Mouse (Mus musculus) heart, postnatal 10 days (tissue): Measurements from ENCODE around the gene Kif21a. TPM values are rescaled to one million over a fixed set of nuclear protein-coding genes. Genes with fewer than 3 reads are reported as not detected.

Experiments used
- DNase-seq, 2 experiments: peaks; one replicate each; pipeline ENCODE4 v3.0.0; 2021
- intact Hi-C: fragments of 180-260 bp; cut with DNase I; formaldehyde crosslinking; loops from one replicate; pipeline ENCODE4 v1.15.1; 2025
- total RNA-seq, 2 experiments: library from RNA; stranded (reverse); gene quantifications; 2 replicates each; pipeline ENCODE4 v1.2.3; 2021

Gene Kif21a
- total RNA-seq, 2 experiments from 2014 or later = 7.6 to 8.0 TPM

DNA sequence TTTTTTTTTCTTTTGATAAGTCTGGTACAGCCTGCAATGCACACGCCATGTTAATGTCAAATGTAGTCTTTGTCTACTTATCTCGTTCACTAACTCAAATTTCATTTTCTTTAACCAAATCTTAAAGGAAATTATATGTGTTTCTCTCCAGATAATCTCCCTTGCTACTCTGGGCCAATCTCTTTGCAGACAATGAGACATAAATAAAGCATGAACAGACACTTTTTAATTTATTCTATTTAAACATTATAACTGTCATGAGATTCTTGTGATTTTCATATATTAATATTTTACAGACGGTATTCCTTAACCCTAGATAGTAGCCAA is 30.9 kb downstream of the Kif21a start:
- intact Hi-C loops = no loop called here
- no peak for DNase-seq

DNA sequence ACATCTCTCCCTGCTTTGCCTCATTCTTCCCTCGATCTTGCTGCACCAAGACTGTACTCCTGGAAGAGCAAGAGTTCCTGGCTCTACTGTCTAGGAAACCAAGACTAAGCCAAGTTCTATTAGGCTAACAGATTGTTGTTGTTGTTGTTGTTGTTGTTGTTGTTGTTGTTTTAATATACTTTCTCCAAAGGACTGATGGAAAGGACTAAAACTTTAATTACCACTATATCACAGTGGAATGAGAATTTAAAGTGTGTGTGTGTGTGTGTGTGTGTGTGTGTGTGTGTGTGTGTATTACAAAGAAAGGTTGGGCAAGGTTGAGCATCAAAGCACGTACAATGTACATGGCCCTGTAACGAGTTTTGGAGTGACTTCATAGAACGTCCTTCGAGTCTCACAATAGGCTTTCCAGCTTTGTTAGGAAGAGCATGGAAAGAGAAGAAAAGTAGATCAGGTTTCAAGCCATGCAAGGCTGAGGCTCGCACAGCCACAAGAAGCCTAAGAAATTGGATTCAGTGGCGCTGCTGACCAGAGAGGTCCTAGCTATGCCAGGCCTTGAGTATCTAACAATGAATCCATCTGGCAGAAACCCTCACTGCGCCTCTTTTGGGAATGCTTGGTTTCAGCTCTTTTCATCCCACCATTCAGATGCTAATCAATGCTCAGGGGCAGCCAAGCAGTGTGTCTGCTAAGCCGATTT is 31.4 kb downstream of the Kif21a start:
- intact Hi-C loops = no loop called here

DNA sequence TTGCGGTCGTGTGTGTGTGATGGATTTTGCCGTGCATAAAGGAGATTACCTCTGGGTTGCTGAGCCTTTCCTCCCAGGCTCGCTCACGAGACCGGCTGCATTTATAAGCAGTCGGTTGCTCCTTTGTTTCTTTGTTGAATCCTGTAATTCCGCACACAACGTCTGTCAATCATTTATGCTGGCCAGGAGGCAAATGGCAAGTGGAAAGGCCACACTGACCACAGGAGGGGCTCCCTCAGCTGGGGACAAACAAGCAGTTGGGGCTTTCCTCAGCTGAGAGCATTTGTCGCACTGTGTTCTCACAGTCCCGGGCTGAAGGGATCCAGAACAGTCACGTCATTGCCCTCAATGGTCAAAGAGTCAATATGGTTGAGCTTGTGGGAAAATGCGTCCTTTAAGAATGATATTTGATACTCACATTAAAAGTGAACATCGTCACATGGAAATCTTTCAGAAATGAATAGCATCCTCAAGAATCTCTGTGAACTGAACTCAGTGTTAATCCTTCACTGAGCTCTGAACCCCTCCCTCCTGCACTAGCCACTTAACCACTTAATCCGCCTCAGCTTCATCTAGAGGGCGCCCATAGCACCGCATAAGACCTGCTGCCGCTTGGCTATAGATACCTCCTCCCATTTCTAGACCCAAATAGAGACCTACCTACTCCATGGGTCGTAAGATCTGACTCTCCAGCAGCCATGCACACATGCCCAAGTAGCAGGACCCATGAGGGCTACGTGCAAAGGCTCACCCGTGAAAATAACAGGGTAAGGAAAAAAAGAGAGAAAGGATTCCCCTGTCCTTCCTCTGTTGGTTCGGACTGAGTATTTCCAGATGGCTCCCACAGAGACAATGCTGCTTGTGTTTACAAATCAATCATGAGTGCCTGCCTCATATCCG is 32.2 kb downstream of the Kif21a start:
- DNase-seq = no peak
- intact Hi-C loops = no loop called here

More for the DNA sequence above, 31.4 kb downstream of the Kif21a start:
- DNase-seq = no peak

DNA sequence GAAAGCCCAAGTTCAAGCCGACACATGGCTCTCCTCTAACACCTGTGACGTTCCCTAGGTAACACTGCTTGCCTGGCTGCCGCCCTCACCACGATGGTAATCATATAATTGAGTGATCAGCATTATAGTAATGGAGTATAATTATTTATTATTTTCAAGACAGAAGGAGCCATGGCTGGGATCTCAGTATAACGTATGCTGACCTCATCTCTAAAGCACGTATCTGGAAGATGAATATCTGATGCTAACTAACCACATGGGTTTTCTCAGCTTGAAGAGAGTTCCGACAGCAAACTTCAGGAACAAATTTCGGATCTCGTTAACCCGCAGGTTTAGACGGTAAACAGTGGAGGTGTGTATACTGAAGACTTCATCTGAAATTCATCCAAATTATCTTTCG is 33.4 kb downstream of the Kif21a start:
- no peak for DNase-seq
- intact Hi-C loops = no loop called here

DNA sequence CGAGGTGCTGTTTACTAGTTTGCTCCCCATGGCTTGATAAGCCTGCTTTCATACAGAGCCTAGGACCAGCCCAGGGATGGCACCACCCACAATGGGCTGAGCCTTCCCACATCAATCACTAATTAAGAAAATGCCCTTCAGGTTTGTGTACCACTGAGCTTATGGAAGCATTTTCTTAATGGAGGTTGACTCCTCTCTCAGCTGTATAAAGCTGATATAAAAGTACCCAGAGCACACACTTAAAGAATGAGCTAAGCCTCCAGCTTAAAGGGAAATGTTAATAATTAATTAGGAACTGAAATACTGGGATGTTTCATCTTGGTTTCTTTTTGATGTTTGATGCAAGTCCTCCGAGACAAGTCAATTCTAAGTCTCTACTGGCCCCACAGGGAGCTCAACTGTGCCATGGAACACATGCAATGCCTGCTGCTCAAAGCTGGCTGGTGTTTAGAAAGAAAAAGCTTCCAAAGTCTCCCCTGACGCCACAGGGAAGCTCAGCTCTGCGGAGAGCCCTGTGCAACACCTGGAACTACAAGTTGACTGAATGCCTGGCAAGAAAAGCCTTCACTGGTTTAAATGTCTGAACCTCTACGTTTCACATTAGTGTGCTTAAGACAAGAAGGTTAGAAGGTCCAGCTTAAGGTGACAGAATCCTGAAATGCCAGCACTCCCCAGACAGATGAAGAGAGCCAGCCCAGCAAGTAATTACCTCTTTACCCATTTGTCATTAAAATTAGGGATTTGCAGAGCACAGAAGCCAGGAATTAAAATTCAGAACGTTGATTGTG is 36.8 kb downstream of the Kif21a start:
- intact Hi-C loops = no loop called here
- DNase-seq = no peak

DNA sequence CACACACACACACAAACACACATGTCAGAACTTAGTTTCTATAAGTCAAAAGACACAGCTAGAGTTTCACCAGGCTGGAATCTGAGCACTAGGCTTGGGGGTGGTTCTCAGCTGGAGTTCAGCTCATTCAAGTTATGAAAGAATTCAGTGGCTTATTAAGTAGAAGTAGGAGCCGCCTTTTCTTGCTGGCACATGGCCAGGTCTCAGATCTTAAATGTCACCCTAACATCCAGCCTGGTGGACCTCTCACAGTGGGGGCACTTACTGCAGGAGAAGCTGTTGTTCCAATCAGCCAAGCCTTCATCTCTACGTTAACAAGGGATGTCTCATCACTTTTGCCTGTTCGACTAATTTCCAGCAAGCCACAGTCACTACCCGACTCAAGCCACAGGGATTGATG is 39.5 kb downstream of the Kif21a start:
- DNase-seq = no peak
- intact Hi-C loops = no loop called here

DNA sequence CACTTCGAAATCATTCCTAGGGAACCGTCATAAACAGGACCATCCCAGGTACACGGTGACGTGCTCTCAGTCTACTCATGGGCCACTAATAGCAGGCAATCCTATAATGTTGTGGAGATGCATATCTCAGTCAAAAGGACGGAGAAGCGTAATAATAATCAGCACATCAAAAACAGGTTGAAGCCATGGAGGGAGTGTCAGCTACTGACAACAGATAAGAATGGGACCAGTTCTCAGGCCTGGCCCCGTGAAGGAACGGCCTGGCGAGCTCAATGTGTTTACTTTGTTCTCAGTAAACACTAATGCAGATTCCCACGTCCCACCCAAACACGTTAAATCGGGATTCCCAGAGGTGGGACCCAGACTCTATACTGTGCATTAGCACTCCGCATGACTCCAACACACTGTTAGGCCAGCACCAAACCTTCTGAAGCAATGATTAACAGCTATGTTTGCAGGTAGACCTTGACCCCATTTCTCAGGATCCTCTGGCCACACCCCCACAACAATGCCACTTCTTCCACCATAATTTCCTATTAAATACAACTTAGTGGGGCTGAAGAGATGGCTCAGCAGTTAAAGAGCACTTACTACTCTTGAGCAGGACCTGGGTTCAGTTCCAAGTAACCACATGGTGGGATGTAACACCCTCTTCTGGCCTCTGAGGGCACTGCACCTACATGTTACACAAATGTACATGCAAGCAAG is 42.5 kb downstream of the Kif21a start:
- no peak for DNase-seq
- intact Hi-C loops = no loop called here

DNA sequence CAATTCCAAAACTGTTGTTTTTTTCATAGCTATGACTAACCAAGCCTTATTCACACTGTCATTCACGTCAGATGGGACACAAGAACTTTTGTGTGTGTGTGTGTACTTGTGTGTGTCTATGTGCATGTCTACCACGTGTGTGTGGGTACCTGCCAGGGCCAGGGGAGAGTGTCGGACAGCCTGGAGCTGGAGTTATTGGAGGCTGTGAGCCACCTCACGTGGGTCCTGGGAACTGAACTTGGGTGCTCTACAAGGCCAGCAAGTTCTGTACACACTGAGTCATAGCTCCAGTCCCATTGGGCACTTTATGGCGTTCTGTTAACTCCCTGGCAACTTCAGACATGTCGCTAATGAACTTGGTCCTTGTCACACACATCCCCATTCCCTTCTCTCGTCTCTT is 45.0 kb downstream of the Kif21a start:
- intact Hi-C loops = no loop called here
- DNase-seq = no peak

DNA sequence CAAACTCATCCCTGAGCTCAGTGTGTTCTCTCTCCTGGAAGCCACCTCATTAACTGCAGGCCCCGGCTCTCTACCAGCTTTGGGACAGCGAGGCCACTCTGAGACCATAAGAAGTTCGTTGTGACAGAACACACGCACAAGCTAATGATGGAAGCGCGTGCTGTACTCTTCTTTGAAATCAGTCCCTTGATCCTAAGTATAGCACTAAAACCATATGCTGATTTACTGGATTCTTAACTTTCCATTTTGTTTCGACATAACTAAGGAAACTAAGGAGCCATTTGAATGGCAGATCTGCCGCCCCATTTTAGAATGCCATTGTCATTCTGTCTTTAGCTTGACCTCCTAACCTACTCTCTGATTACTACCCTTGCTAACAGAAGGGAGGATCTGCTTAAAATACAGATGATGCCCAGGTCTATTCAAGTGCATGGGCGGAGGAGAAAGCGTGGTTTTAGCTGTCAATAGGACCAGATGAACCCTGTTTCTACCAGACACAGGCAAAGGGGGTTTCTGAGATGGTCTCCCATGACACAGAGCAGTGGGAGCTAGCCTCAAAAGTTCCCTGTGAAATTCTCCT is 48.6 kb downstream of the Kif21a start:
- intact Hi-C loops = no loop called here
- DNase-seq = no peak

DNA sequence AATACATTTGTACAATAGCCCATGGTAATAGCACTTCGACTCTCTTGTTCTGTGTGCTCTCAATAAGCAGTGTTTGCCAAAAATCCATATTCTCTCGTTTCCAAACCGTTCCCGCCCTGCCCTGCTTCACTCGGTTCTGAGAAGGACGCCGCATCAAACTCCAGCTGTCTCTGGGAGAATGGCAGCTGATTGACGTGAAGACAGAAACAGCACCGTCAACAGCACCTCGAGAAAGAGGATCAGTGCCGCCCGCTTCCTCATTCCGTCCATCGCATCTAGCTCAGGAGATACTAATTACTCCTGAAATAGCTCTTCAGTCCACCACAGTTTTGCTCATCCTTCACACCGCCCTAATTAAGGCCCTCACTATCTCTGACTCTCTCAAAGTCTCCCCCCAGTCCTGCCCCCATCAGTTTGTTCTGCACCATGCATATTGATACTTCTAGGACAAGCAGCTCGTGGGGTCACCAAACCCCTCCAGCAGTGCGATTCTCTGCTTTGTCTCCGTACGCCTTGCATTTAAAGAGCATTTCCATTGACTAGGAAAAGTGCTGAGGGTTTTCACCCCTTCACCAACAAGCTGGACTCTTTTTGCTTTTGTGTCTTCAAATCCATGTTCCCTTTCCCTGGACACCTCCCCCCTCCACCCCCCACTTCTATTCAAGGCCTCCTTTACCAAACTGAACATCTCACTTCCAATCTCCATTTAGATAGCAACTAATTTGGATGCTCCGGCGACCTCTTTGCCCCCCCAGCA is 49.3 kb downstream of the Kif21a start:
- intact Hi-C loops = no loop called here
- DNase-seq = no peak

DNA sequence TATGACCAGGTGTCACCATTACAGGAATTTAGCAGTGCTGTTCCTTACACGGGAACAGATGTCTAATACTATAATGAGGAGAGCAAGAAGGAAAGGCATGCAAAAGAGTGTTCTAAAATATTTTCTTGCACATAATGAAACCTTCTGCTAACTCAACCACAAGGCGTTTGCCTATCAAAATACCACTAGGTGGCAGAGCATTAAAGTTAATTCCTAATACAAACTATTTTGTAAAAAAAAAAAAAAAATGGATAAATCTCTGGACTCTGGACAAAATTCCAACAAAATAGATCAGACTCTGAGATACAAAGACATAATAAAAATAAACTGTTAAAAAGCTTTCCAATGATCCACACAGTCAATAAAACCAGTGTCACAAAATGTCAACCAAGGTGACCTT is 56.9 kb downstream of the Kif21a start:
- no peak for DNase-seq
- intact Hi-C loops = loop anchor here (5.0 kb wide), 1 partner anchor 309 kb away; no protein-coding TSS in a partner anchor

DNA sequence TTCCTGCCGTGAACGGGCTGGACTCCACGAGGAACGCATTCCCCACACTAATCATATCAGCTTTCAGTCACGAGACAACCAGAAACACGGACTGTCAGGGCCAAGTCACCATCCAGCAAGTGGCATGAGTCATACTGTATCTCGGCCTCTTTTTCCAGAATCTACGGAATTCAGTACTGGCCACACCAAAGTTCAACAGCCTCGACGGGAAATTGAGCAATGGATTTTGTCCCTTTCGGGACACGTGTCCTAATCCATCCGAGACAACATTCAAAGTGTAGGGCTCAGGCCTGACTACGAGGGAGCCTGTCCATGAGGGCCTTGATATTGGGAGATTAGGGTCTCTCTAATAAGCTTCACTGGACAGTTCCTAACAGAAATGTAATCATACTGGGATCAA is 57.4 kb downstream of the Kif21a start:
- intact Hi-C loops = loop anchor here (5.0 kb wide), 1 partner anchor 310 kb away; no protein-coding TSS in a partner anchor
- DNase-seq = peak in 1 of 2 experiments; percentile 12

DNA sequence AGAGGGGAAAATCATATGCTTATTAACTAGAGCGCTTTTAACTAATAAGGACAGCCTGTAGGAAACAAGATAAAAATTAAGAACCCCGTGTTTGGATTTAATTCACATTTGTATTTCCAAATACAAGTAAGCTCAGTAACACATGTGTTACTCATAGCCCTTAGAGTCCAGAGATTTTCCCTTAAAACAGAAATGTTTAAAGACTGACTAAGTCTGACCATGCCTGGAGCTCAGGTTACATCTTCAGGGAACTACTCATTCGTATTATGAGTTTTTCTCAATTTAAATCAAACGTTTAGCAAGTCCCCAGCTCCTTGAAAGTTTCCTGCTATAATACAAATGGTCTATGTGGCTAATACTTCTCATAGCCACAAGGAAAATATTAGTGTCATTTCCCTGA is 57.9 kb downstream of the Kif21a start:
- intact Hi-C loops = loop anchor here (5.0 kb wide), 1 partner anchor 310 kb away; no protein-coding TSS in a partner anchor
- DNase-seq = no peak

DNA sequence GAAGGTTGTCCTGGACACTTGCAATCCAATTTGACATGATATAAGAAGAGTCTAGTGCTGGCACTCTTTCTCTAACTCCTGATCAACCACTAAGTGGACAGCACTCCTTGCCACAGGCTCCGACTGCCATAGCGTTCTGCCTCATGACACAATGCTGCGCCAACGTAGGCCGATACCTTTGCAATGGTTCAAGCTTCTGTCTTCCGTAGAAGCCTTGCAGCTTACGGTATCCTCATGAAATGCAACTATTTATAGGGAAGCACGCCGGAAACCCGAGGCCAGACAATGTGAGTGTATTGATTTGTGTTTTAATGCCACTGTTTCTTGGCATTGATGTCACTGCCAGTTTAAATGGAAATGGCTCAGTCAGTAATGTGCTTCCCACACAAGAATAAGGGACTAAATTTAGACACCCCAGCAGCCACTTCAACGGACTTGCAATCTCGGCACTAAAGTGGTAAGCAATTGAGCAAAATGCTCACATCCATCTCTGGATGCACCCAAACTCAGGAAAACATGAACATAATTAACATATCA is 62.0 kb downstream of the Kif21a start:
- no peak for DNase-seq
- intact Hi-C loops = no loop called here

DNA sequence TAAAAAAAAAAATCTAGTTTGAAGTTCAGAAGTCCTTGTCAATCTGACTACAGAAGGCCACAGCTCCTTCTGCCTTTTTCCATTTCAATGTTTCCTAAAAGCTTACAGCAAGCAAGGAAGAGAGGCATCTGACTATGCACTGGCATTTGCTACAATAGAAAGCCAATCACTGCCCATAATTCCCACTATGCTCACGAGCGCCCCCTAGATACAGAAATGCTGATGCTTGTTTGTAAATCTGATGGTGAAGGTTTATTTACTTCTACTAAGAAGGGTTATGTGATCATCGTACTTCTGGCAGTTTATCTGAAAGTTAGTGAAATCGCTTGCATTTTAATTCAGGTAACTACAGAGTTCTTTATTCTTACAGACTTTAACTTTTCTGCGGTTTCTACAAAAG is 73.8 kb downstream of the Kif21a start:
- DNase-seq = no peak
- intact Hi-C loops = no loop called here

DNA sequence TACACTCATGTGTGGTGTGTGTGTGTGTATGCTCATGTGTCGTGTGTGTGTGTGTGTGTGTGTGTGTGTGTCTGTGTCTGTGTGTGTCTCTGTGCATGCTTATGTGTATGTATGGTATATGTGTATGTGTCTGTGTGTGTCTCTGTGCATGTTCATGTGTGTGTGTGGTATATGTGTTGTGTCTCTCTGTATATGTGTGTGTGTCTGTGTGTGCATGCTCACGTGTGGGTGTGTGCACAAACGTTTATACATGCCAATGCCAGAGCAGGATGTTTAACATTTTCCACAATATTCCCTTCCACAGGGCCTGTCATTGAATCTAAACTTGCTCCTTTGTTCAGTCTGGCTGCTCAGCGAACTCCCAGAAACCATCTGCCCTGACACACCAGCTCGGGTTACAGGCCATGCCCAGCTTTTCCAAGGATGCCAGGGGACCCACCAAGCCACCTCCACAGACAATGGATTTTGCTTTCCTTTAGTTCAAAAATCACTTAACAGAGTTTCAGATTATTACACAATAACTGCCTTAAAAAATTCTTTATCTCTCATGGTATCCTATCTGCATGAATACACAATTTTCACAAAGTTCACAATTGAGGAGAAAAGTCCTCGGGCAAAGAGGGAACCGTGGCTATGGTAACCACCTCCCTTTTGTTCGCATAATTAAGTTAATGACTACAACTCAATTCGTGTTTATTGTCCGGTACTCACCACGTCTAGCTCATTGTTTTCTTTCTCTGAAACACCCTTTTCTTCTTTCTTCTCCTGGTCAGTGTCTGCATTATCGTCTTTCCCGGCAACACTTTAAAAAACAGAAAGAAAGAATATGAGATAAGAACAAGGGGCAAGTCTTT is 77.6 kb downstream of the Kif21a start:
- intact Hi-C loops = no loop called here
- DNase-seq = no peak

DNA sequence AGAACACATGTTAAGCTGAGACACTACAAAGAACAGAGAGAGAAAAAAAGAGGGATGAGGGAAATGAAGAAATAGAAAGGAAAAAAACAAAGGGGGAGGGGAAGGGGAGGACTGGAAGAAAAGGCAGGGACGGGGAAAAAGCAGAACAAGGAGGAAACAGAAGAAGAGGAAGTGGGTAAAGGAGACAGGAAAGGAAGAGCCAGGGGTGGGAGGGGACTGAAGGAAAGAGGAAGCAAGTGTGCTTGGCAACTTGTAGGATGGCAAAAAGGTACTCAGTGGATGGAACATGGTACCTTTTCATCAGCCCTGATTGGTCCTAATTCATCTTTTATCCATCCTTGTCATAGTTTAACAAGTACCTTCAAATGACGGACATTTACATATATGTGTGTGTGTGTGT is 86.4 kb downstream of the Kif21a start:
- intact Hi-C loops = no loop called here

DNA sequence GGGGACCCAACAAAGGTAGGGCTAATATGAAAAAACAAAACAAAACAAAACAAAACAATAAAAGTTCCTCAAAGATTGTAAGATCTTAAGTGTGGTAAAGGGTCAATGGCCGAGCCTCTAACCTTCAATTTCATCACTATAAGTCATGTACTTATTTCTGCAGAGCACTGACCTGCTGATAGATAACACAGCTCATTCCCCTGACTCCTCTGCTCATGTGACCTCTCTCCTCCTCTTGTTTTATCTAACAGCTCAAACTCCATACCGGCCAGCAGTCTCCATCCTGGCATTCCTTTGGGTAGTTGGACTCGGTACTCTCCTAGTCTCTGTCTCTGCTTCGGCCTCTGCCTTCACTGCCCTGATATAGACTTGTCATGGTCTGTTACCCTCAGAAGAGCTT is 87.2 kb downstream of the Kif21a start:
- intact Hi-C loops = no loop called here
- DNase-seq = no peak

More for the DNA sequence above, 86.4 kb downstream of the Kif21a start:
- DNase-seq = no peak
